ENCODE assay signal across 9 mouse cellular contexts in the genomic region with DNA sequence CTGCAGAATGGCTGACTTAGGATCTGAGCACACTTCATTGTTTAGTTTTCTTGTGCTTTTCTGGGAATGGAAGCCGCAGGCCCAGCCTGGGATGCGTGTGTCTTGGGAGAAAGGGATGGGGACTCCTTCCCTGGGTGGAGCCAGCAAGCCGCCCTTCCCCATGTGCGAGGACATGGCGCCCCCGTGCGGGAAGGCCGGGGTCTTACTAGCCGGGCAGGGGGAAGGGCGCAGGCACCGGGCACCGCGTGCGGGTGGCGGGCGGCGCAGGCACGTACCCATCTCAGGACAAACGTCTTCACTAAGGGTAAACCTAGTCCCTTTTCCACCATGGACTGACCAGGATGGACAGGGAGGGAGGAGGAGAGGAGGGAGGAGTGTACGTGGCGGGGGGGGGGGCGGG. TPM values are rescaled to one million over a fixed set of nuclear protein-coding genes. Genes with fewer than 3 reads are reported as not detected.
DNase-seq lines count a peak whose midpoint lies in the region; ATAC-seq and TF ChIP-seq lines count a peak whose summit lies in the region.
"Had no signal": no experiment of that assay in that cellular context is flagged by ENCODE, and none has a peak within 500 bp of the region (broad histone marks: within the 10 kb centered on the region; RNA-seq: fewer than 3 reads in every experiment).

No protein-coding gene starts in this region.

- no peak for ATAC-seq in embryonic facial prominence, embryonic 12.5 days (ENCODE audit: insufficient number of reproducible peaks, insufficient read depth, low FRiP score, low TSS enrichment)
- ATAC-seq: Patski had no signal

- no peaks in the 10 kb centered on the region for H3K36me3 ChIP-seq in ES-Bruce4 (ENCODE audit: control insufficient read depth, insufficient read depth, low read length, poor library complexity, severe bottlenecking)
- no peaks in the 10 kb centered on the region for H3K36me3 ChIP-seq in embryonic facial prominence, embryonic 12.5 days
- H3K36me3 ChIP-seq in thymus, adult 2 months (ENCODE audit: control insufficient read depth, insufficient read depth, low read length) = no peaks in the 10 kb centered on the region

- H3K4me2 ChIP-seq in embryonic facial prominence, embryonic 12.5 days (replicated peaks) = peak overlapping the region; percentile 41; the same call in 1 of the 2 replicates

- H3K9me3 ChIP-seq in ES-Bruce4 (replicated peaks; ENCODE audit: control insufficient read depth, insufficient read depth, low read length, poor library complexity, severe bottlenecking) = no peaks in the 10 kb centered on the region
- peaks cover 7% of the 10 kb centered on the region; the same call in 1 of the 2 replicates for H3K9me3 ChIP-seq in embryonic facial prominence, embryonic 12.5 days

- no peak; the same call in 1 of the 2 replicates for TF ChIP-seq CTCF in cerebellum, adult 2 months (IDR thresholded peaks at IDR 0.05; ENCODE audit: borderline replicate concordance, insufficient read depth, low read depth, low read length)
- peak; percentile 80 for TF ChIP-seq CTCF in ES-Bruce4 (IDR thresholded peaks at IDR 0.05; ENCODE audit: low read depth, low read length)
- TF ChIP-seq CTCF in thymus, adult 2 months (IDR thresholded peaks at IDR 0.05; ENCODE audit: borderline replicate concordance, control insufficient read depth, extremely low read depth, insufficient read depth, low read length, poor library complexity) = peak; percentile 90

- H3K9ac ChIP-seq in ES-Bruce4 (ENCODE audit: low read depth, poor library complexity, severe bottlenecking) = 0 out of 2 replicates have a peak overlapping the region, but pooled peaks have one; percentile 8
- no peak overlapping the region for H3K9ac ChIP-seq in embryonic facial prominence, embryonic 12.5 days

- DNase-seq in cerebellum, postnatal 25 days = peak; percentile 40 to 57
- no peak for DNase-seq in cerebellum, adult 2 months
- DNase-seq in kidney, adult 9 months = peak; percentile 49
- peak; percentile 68 for DNase-seq in lung, postnatal 10 days
- peak; percentile 87 for DNase-seq in thymus, adult 2 months
- DNase-seq in layer of hippocampus, adult 9-11 months = no peak

- WGBS in cerebellum, adult 2 months = 44% methylated on average over 19 of the region's 22 CpGs
- WGBS in embryonic facial prominence, embryonic 12.5 days = 12% methylated on average over 19 of the region's 22 CpGs
- WGBS in thymus, adult 2 months = 2% methylated on average over 19 of the region's 22 CpGs

- no peaks in the 10 kb centered on the region for H3K27me3 ChIP-seq in cerebellum, adult 2 months (ENCODE audit: control insufficient read depth, insufficient read depth, low read length)
- H3K27me3 ChIP-seq in ES-Bruce4 (ENCODE audit: control insufficient read depth, insufficient read depth, low read length, poor library complexity, severe bottlenecking) = no peaks in the 10 kb centered on the region
- peaks cover 40% of the 10 kb centered on the region for H3K27me3 ChIP-seq in embryonic facial prominence, embryonic 12.5 days
- H3K27me3 ChIP-seq in thymus, adult 2 months (ENCODE audit: control insufficient read depth, insufficient read depth, low read length) = no peaks in the 10 kb centered on the region
- H3K27me3 ChIP-seq: Patski had no signal

- TF ChIP-seq EP300 in ES-Bruce4 (IDR thresholded peaks at IDR 0.05; ENCODE audit: insufficient read depth, low read depth, low read length) = no peak

- H3K4me3 ChIP-seq in cerebellum, adult 2 months (replicated peaks; ENCODE audit: insufficient read depth, low read depth, low read length) = no peak overlapping the region
- H3K4me3 ChIP-seq in ES-Bruce4 (ENCODE audit: low read depth, low read length) = peak overlapping the region; percentile 45
- no peak overlapping the region for H3K4me3 ChIP-seq in embryonic facial prominence, embryonic 12.5 days
- peak overlapping the region; percentile 14 for H3K4me3 ChIP-seq in thymus, adult 2 months (ENCODE audit: control insufficient read depth, insufficient read depth, low read length)

- H3K4me1 ChIP-seq in cerebellum, adult 2 months (ENCODE audit: control insufficient read depth, insufficient read depth, low read length) = peaks cover 12% of the 10 kb centered on the region
- H3K4me1 ChIP-seq in ES-Bruce4 (ENCODE audit: control insufficient read depth, insufficient read depth, low read length) = peaks cover 7% of the 10 kb centered on the region
- H3K4me1 ChIP-seq in embryonic facial prominence, embryonic 12.5 days = peaks cover 20% of the 10 kb centered on the region
- H3K4me1 ChIP-seq in thymus, adult 2 months (replicated peaks; ENCODE audit: control insufficient read depth, insufficient read depth, low read length) = peaks cover 29% of the 10 kb centered on the region

- H3K27ac ChIP-seq in cerebellum, adult 2 months (ENCODE audit: insufficient read depth, low read length) = no peak overlapping the region
- no peak overlapping the region for H3K27ac ChIP-seq in ES-Bruce4 (ENCODE audit: insufficient read depth, low read length)
- no peak overlapping the region for H3K27ac ChIP-seq in embryonic facial prominence, embryonic 12.5 days
- no peak overlapping the region for H3K27ac ChIP-seq in thymus, adult 2 months (ENCODE audit: control insufficient read depth, insufficient read depth, low read length)

- TF ChIP-seq POLR2A in cerebellum, adult 2 months (IDR thresholded peaks at IDR 0.05; ENCODE audit: borderline replicate concordance, insufficient read depth, low read length) = no peak
- no peak for TF ChIP-seq POLR2A in ES-Bruce4 (IDR thresholded peaks at IDR 0.05; ENCODE audit: insufficient read depth, low read length)
- TF ChIP-seq POLR2A in thymus, adult 2 months (IDR thresholded peaks at IDR 0.05; ENCODE audit: control insufficient read depth, extremely low read depth, insufficient read depth, low read length, poor library complexity) = no peak

RNA-seq across cellular contexts. Expression of gene Colgalt1, which starts 22.4 kb away (rescaled TPM):
- polyA plus RNA-seq in cerebellum, adult 2 months (2012; rRNA removed) = 74.1 and 77.6 TPM in 2 replicates
- polyA plus RNA-seq in ES-Bruce4 (2011; ENCODE audit: insufficient read depth, insufficient read length, low read depth, missing spikeins) = 83.2 and 85.2 TPM in 2 replicates
- polyA plus RNA-seq in embryonic facial prominence, embryonic 12.5 days (2016; fragmentation: Nextera tagmentation; extraction: Ambion mirVana) = 72.7 and 72.8 TPM in 2 replicates
- polyA plus RNA-seq in thymus, adult 2 months (2012; rRNA removed) = 134 and 158 TPM in 2 replicates

RNA-seq across cellular contexts. Expression of gene Fam129c, which starts 35.7 kb away (rescaled TPM):
- polyA plus RNA-seq in cerebellum, adult 2 months (2012; rRNA removed) = 3.4 and 3.7 TPM in 2 replicates
- polyA plus RNA-seq in ES-Bruce4 (2011; ENCODE audit: insufficient read depth, insufficient read length, low read depth, missing spikeins) = 6.4 and 9.0 TPM in 2 replicates
- polyA plus RNA-seq in embryonic facial prominence, embryonic 12.5 days (2016; fragmentation: Nextera tagmentation; extraction: Ambion mirVana) = 4.5 and 6.2 TPM in 2 replicates
- polyA plus RNA-seq in thymus, adult 2 months (2012; rRNA removed) = 23.9 and 28.4 TPM in 2 replicates

RNA-seq across cellular contexts. Expression of gene Unc13a, which starts 38.4 kb away (rescaled TPM):
- 97.3 and 110 TPM in 2 replicates for polyA plus RNA-seq in cerebellum, adult 2 months (2012; rRNA removed)
- 3.8 and 6.3 TPM in 2 replicates for polyA plus RNA-seq in ES-Bruce4 (2011; ENCODE audit: insufficient read depth, insufficient read length, low read depth, missing spikeins)
- polyA plus RNA-seq in embryonic facial prominence, embryonic 12.5 days (2016; fragmentation: Nextera tagmentation; extraction: Ambion mirVana) = 1.9 and 2.8 TPM in 2 replicates
- polyA plus RNA-seq in thymus, adult 2 months (2012; rRNA removed) = 1.6 and 2.0 TPM in 2 replicates

RNA-seq across cellular contexts. Expression of gene Pgls, which starts 41.2 kb away (rescaled TPM):
- 42.5 and 42.8 TPM in 2 replicates for polyA plus RNA-seq in cerebellum, adult 2 months (2012; rRNA removed)
- 57.2 and 65.6 TPM in 2 replicates for polyA plus RNA-seq in ES-Bruce4 (2011; ENCODE audit: insufficient read depth, insufficient read length, low read depth, missing spikeins)
- 230 and 236 TPM in 2 replicates for polyA plus RNA-seq in embryonic facial prominence, embryonic 12.5 days (2016; fragmentation: Nextera tagmentation; extraction: Ambion mirVana)
- polyA plus RNA-seq in thymus, adult 2 months (2012; rRNA removed) = 280 and 369 TPM in 2 replicates

RNA-seq across cellular contexts. Expression of gene Jak3, which starts 42.9 kb away (rescaled TPM):
- polyA plus RNA-seq in cerebellum, adult 2 months (2012; rRNA removed) = 3.6 and 3.9 TPM in 2 replicates
- 8.0 and 9.7 TPM in 2 replicates for polyA plus RNA-seq in ES-Bruce4 (2011; ENCODE audit: insufficient read depth, insufficient read length, low read depth, missing spikeins)
- 3.4 and 4.5 TPM in 2 replicates for polyA plus RNA-seq in embryonic facial prominence, embryonic 12.5 days (2016; fragmentation: Nextera tagmentation; extraction: Ambion mirVana)
- 68.0 and 77.5 TPM in 2 replicates for polyA plus RNA-seq in thymus, adult 2 months (2012; rRNA removed)

Comparison
In these comparisons a context has a peak if more than half of its experiments do, and no peak if none do; other contexts are left out.
1. DNase-seq: peak in cerebellum, postnatal 25 days (2 of 2), kidney, adult 9 months (single experiment), lung, postnatal 10 days (single experiment) and thymus, adult 2 months (single experiment); none in cerebellum, adult 2 months (0 of 2) and layer of hippocampus, adult 9-11 months (single experiment).
2. H3K4me3 ChIP-seq: peak in ES-Bruce4 (single experiment) and thymus, adult 2 months (single experiment); none in cerebellum, adult 2 months (single experiment) and embryonic facial prominence, embryonic 12.5 days (single experiment).
3. RNA of gene Unc13a, which starts 38.4 kb away (polyA plus RNA-seq): 97.3 to 110 TPM in cerebellum, adult 2 months; 3.8 to 6.3 TPM in ES-Bruce4, 1.9 to 2.8 TPM in embryonic facial prominence, embryonic 12.5 days and 1.6 to 2.0 TPM in thymus, adult 2 months; every median in the first group is over 10 times any median in the second.